Mouse (Mus musculus) heart, adult 8-10 months (tissue): ENCODE results near the gene Btbd35f1. TPM values are rescaled to one million over a fixed set of nuclear protein-coding genes. Genes with fewer than 3 reads are reported as not detected.
"Not testable (repeated sequence)": the region's sequence is repeated elsewhere in the genome, so short reads cannot be mapped to it uniquely, and the experiment has no call there.

Experiments used
- DNase-seq: peaks from one replicate; pipeline ENCODE4 v3.0.0; 2022; ENCODE audit warnings: low spot score
- total RNA-seq, 4 experiments: library from RNA; stranded (reverse); gene quantifications; 2 replicates each; pipeline ENCODE4 v1.2.4; 2022

Gene Btbd35f1
- total RNA-seq, result not detected

DNA sequence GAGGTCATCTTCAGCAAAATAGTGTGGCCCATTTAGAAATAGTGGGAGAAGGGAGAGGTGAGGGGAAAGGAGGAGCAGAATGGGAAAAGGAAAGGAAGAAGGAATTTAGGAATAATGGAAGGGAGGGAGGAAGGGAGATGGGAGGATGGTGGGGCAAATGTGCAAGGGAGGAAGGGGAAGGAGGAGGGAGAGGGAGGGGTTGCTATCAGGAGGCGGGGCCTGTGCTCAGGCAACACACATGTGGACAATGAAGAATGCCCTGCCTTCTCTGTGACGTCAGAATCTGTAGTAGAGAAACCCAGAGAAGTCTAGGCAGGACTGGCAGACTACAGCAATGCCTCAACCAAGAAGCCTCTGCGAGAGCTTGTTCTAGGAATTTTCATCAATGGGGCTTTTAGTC is at the start of gene Btbd35f1:
Gene Btbd35f1, plus strand, starts transcription at position 301 of the 400 bp plus-strand sequence.
- not testable (repeated sequence) for DNase-seq

DNA sequence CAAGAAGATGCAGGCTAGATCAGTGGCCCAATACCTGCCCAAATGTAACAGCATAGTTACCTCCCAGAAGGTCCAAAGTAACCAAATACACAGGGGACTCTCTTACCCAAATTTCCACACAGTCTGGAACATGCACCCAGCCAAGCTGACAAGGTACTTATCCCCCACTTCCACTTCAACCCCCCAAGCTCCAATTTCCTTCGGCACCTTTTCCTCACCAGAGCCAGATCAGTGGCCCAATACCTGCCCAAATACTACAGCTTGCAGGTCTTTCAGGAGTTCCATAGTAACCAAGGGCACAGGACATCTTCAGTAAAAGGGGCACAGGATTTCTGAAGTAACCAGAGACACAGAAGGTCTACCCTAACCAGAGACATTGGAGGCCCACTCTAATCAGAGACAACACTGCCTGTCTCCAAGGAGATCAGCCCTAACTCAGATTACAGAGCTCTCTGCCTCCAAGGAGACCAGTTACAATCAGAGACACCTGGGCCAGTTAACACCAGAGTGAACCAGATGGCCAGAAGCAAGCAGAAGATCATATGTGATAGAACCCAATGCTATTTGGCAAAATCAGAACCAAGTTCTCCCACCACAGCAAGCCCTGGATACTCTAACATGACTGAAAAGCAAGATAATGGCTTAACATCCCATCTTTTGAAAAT is 31.2 kb downstream of the Btbd35f1 start:
- not testable (repeated sequence) for DNase-seq

DNA sequence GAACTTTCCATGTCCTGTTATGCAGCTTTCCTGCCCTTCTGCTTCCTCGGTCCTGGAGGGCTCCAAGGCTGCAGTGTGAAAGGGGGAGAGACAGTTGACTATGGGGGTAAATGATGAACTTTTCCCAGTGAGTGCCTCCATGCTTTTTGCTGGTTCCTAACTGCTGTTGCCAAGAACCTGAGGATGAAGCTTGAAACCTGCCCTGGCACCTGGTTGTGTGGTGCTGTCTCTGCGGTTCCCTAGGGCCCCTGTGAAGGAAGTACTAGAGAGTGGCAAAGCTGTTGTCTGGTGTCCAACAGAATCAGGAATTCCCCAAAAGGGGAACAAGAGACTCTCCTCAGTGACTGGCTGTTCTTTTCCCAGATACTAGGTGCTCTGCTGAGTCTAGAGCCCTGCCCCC is 41.2 kb downstream of the Btbd35f1 start:
- DNase-seq, result not testable (repeated sequence)

DNA sequence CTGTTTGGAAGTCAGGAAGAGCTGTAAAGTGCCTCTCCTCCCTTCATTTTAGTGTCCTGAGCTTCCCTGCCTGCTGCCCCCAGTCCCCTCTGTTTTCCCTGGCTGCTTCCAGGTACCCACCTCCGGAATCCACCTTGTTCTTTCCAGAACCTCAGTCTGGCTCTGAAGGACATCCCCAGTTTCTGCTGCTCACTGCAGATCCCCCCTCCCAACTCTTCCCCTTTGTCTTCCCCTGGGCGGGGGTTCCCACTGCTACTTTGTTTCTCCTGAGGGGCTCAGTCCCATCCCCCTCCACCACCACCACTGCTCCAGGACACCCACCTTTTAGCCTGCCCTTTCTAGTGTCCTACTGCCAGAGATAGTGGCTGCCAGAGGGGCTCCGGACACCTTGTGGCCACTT is 41.6 kb downstream of the Btbd35f1 start:
- not testable (repeated sequence) for DNase-seq

Other genes with a start within 250 kb of the Btbd35f1 start
- not detected for gene Gm5926, start 90.7 kb downstream of the Btbd35f1 start, total RNA-seq
- gene Btbd35f21, start 166.1 kb downstream of the Btbd35f1 start, total RNA-seq, result not detected